Mouse (Mus musculus) layer of hippocampus, adult 2 months (tissue): Measurements from ENCODE around the gene Olfr267. TPM values are rescaled to one million over a fixed set of nuclear protein-coding genes. Genes with fewer than 3 reads are reported as not detected.

Experiments used
- DNase-seq, 2 experiments: peaks; one replicate each; pipeline ENCODE4 v3.0.0; 2022; ENCODE audit warnings: low spot score in 2 of 2
- H3K27ac ChIP-seq: fragments of 200-600 bp; 2 replicates; pipeline ENCODE4 v1.8.1; 2022
- H3K4me3 ChIP-seq: fragments of 200-600 bp; 2 replicates; pipeline ENCODE4 v1.8.1; 2022; ENCODE audit warnings: mild to moderate bottlenecking
- CTCF ChIP-seq: fragments of 200-600 bp; conservative IDR thresholded peaks from 2 replicates; pipeline ENCODE4 v1.8.1; 2022; ENCODE audit warnings: antibody characterized with exemption, mild to moderate bottlenecking, moderate library complexity
- long read RNA-seq, 2 experiments: library from polyadenylated mRNA; stranded (forward); transcript quantifications; one replicate each; pipeline ENCODE4 v2.0.0; 2021; ENCODE audit warnings: borderline mapping rate in 2 of 2
- total RNA-seq, 2 experiments: library from RNA; stranded (reverse); gene quantifications; 2 replicates each; pipeline ENCODE4 v1.2.3; 2021

Olfr267 gene
- total RNA-seq = under 1 TPM in 1 of 2 experiments, not detected in 1; 0.20 TPM
- long read RNA-seq, experiment 1 = 0 reads
- long read RNA-seq, experiment 2 = 0 reads

DNA sequence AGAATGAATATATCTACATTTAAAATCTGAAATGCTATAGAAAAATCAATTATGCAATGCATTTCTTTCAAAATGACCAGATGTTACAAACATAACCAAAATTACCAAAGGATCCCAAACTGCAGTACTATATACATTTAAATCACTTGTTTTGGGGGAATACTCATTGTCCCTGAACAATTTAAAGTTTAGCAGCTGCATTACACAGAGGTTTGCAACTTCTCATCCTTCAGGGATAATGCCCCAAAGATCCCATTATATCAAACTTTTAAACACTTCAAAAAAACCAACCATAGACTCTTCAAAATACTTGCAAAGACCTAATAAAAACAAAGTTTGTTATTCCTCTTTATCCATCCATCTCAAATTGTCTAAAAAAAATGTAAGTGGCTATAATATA is at the start of gene Olfr267:
Gene Olfr267 (minus strand): TSS at position 101 of the 400 bp plus-strand sequence.
- DNase-seq = no peak
- no peak within 1 kb of the TSS for H3K4me3 ChIP-seq
- no peak for TF ChIP-seq CTCF
- H3K27ac ChIP-seq = no peak within 1 kb of the TSS

DNA sequence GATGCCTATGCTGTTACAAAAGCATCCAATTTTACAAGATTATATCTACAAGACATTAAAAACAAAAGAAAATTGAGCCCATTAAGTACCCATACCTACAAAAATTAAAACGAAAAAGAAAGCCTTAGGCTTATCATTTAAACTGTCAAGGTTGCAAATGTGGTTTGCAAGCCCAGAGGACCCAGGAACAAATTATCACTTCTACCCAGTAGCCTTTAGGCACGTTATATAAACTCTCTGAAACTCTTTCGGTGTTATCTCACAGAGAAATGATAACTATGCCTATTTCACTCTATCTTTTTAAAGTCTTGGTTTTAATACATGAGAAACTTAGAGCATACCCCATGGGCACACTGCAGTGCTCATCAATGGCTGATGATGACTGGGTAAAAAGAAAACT is 45.4 kb upstream of the Olfr267 start:
- DNase-seq = no peak
- no peak for TF ChIP-seq CTCF

DNA sequence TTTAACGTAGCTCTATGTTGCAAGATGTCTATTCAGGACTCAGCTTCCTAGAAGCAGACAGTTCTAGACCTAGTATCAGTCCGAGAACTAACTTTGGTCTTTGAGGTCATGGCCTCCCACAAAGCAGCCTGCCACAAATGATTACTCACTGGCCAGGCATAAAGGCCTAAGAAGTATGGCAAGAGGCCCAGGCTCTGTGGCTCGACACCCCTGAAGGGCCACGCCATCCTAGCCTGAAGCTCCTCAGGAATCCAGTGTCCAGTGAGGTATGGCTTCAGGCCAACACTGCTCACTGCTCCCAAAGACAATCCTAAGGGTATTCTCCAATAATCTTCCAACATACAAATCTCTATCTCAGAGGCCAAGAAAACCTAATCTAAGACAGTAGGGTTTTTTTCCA is 38.4 kb upstream of the Olfr267 start:
- no peak overlapping the region for H3K27ac ChIP-seq
- no peak for DNase-seq
- H3K4me3 ChIP-seq = no peak overlapping the region
- no peak for TF ChIP-seq CTCF

More for the DNA sequence above, 45.4 kb upstream of the Olfr267 start:
- Histone ChIP-seq H3K27ac (no peak overlapping the region), H3K4me3 (no peak overlapping the region)

DNA sequence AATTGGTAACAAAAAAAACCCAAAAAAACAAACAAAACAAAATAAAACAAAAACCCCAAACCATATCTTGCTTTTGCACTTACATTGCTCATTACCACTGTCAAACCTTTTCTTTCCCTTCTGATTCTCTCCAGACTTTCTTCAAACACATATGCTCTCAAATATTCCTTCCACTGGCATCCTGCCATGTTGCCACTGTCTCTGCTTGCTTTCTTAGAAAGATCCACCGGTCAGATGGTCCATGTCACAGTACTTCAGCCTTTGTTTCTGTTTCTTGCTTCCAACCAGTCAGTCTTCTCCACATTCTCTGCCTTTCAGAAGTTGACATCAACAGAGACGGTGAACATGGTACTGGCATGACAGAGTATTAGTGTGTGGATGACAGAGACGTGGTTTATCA is 857 bp downstream of the Olfr267 start:
- Histone ChIP-seq H3K27ac (no peak overlapping the region), H3K4me3 (no peak overlapping the region)
- TF ChIP-seq CTCF = no peak
- DNase-seq = no peak

- no peak for DNase-seq
- H3K27ac ChIP-seq = no peak overlapping the region
- TF ChIP-seq CTCF = no peak
- H3K4me3 ChIP-seq = no peak overlapping the region
Observed at GRCm38 (mm10) chr4:58763417-58763816, 24.1 kb downstream of the Olfr267 start.

- DNase-seq = peak in 1 of 2 experiments; percentile 20
- TF ChIP-seq CTCF = peak; percentile 87
- Histone ChIP-seq H3K4me3 (peak overlapping the region; percentile 21), H3K27ac (0 out of 2 replicates have a peak overlapping the region, but pooled peaks have one; percentile 20)
Observed at GRCm38 (mm10) chr4:58749510-58749909, 38.0 kb downstream of the Olfr267 start.

- Histone ChIP-seq H3K27ac (0 out of 2 replicates have a peak overlapping the region, but pooled peaks have one; percentile 20), H3K4me3 (peak overlapping the region; percentile 21)
- DNase-seq = no peak
- TF ChIP-seq CTCF = no peak
Observed at GRCm38 (mm10) chr4:58749101-58749500, 38.4 kb downstream of the Olfr267 start.

DNA sequence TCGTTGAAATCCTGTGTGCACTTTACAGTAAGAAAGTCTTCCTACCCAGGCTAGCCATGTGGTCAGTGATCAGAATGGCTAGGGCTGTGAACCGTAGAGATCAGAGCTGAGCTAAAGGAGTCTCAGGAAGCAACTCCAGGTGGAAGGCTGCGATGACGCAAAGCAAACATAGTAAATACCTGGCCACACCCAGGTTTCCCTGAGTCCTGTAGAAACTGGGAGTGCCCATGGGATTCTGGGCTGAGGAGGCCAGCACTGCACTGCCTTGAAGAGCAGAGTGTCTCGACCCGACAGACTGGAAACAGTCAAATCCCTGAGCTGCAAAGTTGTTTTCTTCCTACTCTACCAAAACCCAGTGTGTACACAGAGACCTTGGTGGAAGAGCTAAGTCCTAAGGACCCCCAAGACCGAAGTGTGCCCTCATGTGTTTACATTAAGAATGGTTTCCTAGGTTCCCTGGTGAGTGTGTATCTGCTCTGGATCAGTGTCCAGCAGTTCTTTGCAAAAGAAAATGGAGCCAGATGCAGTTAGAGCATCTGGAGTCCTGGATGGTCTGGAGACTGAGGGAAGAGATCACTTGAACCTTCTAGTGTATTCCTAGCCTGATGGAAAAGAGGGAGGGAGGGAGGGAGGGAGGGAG is 41.8 kb downstream of the Olfr267 start:
- H3K4me3 ChIP-seq = no peak overlapping the region
- H3K27ac ChIP-seq = no peak overlapping the region
- no peak for DNase-seq
- TF ChIP-seq CTCF = no peak

DNA sequence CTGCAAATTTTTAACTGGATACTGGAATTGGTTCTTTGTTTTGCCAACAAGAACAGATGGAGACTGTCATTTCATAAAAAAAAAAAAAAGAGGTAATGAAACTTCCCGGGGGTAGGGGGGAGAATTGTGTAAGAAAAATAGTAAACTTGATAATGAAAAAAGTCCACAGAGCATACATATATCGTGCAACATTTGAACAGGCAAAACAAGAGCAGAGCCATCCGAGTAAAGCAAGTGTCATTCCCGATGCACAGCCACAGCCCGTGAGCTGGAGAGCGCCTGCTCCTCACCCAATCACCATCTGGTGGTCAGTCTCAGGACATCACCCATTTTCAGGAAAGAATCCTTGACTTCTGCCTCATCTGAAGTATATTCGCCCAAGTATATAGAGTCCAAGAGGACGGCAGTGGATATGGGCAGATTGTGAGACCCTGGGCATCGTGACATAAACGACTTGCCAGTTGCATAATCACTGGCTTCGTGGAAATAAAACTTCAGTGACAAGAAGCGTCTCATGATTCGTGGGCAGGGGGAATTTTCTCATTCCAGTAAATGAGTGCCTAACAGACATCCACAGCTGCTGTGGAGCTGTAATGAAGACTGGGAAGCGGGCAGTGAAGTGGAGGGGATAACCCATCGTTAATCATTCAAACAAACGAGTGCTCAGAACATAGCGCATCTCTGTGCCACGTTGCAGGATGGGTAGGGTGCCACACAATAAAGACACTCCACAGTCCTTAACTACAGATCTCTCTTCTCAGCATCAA is 50.5 kb downstream of the Olfr267 start:
- Histone ChIP-seq H3K4me3 (peak overlapping the region; percentile 36), H3K27ac (no peak overlapping the region)
- no peak for DNase-seq
- peak; percentile 23; the same call in 1 of the 2 replicates for TF ChIP-seq CTCF

Other genes with a start within 250 kb of the Olfr267 start
- gene Lpar1, start 233.8 kb downstream of the Olfr267 start, total RNA-seq = 10 to 100 TPM; 15.2 to 17.3 TPM
- 100 to 1,000 TPM; 117 to 120 TPM for gene Ecpas, start 125.0 kb upstream of the Olfr267 start, total RNA-seq
- gene Zkscan16, start 155.9 kb upstream of the Olfr267 start, total RNA-seq = 10 to 100 TPM; 51.3 to 53.1 TPM
- 1 to 10 TPM; 3.2 to 3.3 TPM for gene Ptgr1, start 199.4 kb upstream of the Olfr267 start, total RNA-seq
- 1 to 10 TPM; 5.5 to 6.1 TPM for gene Dnajc25, start 207.3 kb upstream of the Olfr267 start, total RNA-seq
- 1 to 10 TPM in 1 of 2 experiments, not detected in 1; 2.5 TPM for gene Gm20503, start 215.5 kb upstream of the Olfr267 start, total RNA-seq
- gene Gng10, start 247.4 kb upstream of the Olfr267 start, total RNA-seq = 10 to 100 TPM; 91.0 to 93.5 TPM